Mouse (Mus musculus) CD4-positive, CD25-positive, alpha-beta regulatory T cell, adult 2 months (primary cell): Measurements from ENCODE around the gene Sltm.
A peak's percentile ranks its signal among the peaks of the same experiment; 100 is the strongest.
"Not testable (repeated sequence)": the region's sequence is repeated elsewhere in the genome, so short reads cannot be mapped to it uniquely, and the experiment has no call there.

Source experiments
- DNase-seq: peaks from one replicate; pipeline ENCODE4 v3.0.0-alpha.2; 2012; ENCODE audit warnings: low read depth, low spot score

Gene Sltm

GRCm38 (mm10) chr9:70542305-70543041 is at the start of gene Sltm:
Gene Sltm (plus strand): TSS chr9:70542754.
- peak; percentile 100 for DNase-seq

GRCm38 (mm10) chr9:70493038-70493437 is 49.5 kb upstream of the Sltm start:
- no peak for DNase-seq

- DNase-seq = no peak
Observed at GRCm38 (mm10) chr9:70496990-70497389, 45.6 kb upstream of the Sltm start.

GRCm38 (mm10) chr9:70502284-70503014 is 40.1 kb upstream of the Sltm start:
- DNase-seq = peak; percentile 24

GRCm38 (mm10) chr9:70503015-70503603 is 39.4 kb upstream of the Sltm start:
- no peak for DNase-seq

- peak; percentile 99 for DNase-seq
Observed at GRCm38 (mm10) chr9:70503626-70504041, 38.9 kb upstream of the Sltm start, which contains the start of gene Rnf111. Gene Rnf111 (minus strand): TSS chr9:70503725.

GRCm38 (mm10) chr9:70506186-70506585 is 36.4 kb upstream of the Sltm start:
- DNase-seq = peak; percentile 25

- DNase-seq = no peak
Observed at GRCm38 (mm10) chr9:70506787-70507186, 35.8 kb upstream of the Sltm start.

GRCm38 (mm10) chr9:70509906-70510525 is 32.5 kb upstream of the Sltm start:
- no peak for DNase-seq

- peak; percentile 61 for DNase-seq
Observed at GRCm38 (mm10) chr9:70510998-70511583, 31.5 kb upstream of the Sltm start.

GRCm38 (mm10) chr9:70511681-70512080 is 30.9 kb upstream of the Sltm start:
- DNase-seq = no peak

- no peak for DNase-seq
Observed at GRCm38 (mm10) chr9:70520651-70521050, 21.9 kb upstream of the Sltm start.

- DNase-seq = no peak
Observed at GRCm38 (mm10) chr9:70523813-70524212, 18.7 kb upstream of the Sltm start.

GRCm38 (mm10) chr9:70524366-70524765 is 18.2 kb upstream of the Sltm start:
- no peak for DNase-seq

- DNase-seq = no peak
Observed at GRCm38 (mm10) chr9:70533328-70533727, 9.2 kb upstream of the Sltm start.

- peak; percentile 19 for DNase-seq
Observed at GRCm38 (mm10) chr9:70541584-70541983, 970 bp upstream of the Sltm start.

- peak; percentile 10 for DNase-seq
Observed at GRCm38 (mm10) chr9:70543048-70543880, 710 bp downstream of the Sltm start.

- DNase-seq = no peak
Observed at GRCm38 (mm10) chr9:70543985-70544384, 1.4 kb downstream of the Sltm start.

GRCm38 (mm10) chr9:70544831-70545230 is 2.3 kb downstream of the Sltm start:
- DNase-seq = no peak

- DNase-seq = not testable (repeated sequence)
Observed at GRCm38 (mm10) chr9:70546576-70546975, 4.0 kb downstream of the Sltm start.

GRCm38 (mm10) chr9:70548304-70548703 is 5.8 kb downstream of the Sltm start:
- DNase-seq = no peak
